Mouse (Mus musculus) splenic B cell, adult 2 months (primary cell): ENCODE data around the gene Cacna1i.
A peak's percentile ranks its signal among the peaks of the same experiment; 100 is the strongest.

Source experiments
- DNase-seq: peaks from one replicate; pipeline ENCODE4 v3.0.0-alpha.2; 2011; ENCODE audit warnings: low read depth, low spot score
- H3K27me3 ChIP-seq: 2 replicates; pipeline ENCODE4 v1.6.1; 2012; ENCODE audit warnings: mild to moderate bottlenecking, low read length, moderate library complexity, mixed read lengths; ENCODE audit not compliant: control insufficient read depth, poor library complexity, insufficient read depth, severe bottlenecking
- H3K36me3 ChIP-seq: 2 replicates; pipeline ENCODE4 v1.6.1; 2012; ENCODE audit warnings: mild to moderate bottlenecking, low read length, moderate library complexity, mixed read lengths; ENCODE audit not compliant: control insufficient read depth, poor library complexity, insufficient read depth, severe bottlenecking

Gene Cacna1i

DNA sequence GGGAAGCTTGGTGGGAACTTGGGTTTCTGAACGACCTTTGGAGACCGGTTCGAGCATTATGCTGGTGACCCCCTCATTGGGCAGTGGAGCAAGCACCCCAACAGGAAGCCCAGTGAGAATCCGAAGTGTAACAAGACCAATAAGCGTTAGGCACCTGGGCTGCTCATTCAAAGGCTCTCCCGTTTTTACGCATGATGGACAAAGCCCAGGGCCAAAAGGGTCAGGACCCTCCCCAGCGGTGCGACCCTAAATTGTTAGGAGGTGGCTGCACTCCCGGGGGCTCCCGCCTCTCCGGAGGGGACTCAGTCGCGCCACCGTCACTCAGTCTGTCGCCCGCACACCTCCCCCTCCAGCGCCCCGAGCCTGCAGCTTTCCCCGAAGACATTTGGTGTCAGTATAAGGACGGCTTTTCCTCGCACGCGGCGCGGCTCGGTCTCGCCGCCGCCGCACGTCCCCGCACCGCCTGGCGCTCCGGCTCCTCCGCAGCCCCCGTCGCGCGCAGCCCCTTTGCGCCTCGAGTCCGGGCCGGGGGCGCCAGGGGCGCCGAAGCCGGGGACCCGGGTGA is at the start of gene Cacna1i:
Cacna1i (plus strand) TSS at position 388 of the 565 bp plus-strand sequence.
- H3K27me3 ChIP-seq: peaks cover 2% of the 10 kb centered on the region; the same call in 1 of the 2 replicates

DNA sequence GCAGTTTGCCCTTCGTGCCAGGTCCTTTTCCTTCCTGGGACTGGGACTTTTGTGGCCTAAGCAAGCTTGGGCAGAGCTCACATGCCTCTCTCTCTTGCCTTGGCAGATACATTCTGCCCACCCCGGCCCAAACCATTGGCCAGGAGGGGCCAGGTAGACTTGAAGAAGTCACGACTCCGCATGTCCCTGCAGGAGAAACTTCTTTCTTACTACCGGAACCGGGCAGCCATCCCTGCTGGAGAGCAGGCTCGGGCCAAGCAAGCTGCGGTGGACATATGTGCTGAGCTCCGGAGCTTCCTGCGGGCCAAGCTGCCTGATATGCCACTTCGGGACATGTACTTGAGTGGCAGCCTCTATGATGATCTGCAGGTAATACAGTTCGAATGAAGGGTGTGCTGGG is 38.9 kb upstream of the Cacna1i start:
- no peak for DNase-seq
- Histone ChIP-seq H3K36me3 (peaks cover 30% of the 10 kb centered on the region), H3K27me3 (no peaks in the 10 kb centered on the region)

More for the DNA sequence above, at the start of gene Cacna1i:
- peak; percentile 28 for DNase-seq
- H3K36me3 ChIP-seq: no peaks in the 10 kb centered on the region

DNA sequence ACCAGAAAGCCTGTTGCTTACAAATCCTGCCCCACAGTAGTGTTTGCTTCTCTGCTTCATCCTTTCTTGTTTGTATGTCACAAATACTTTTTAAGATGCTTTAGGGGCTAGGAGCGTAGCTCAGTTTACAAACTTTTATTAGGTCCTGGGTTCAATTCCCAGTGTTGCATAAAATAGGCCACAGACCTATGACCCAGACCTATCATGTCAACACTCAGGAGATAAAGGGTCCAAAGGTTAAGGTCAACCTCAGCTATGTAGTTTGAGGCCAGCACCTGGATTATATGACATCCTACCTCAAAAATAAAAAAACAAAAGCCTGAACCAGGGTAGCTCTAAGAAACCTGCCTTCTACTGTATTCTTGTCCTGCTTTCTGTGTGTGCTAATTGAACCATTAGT is 38.4 kb upstream of the Cacna1i start:
- Histone ChIP-seq H3K27me3 (no peaks in the 10 kb centered on the region), H3K36me3 (peaks cover 30% of the 10 kb centered on the region)
- no peak for DNase-seq

DNA sequence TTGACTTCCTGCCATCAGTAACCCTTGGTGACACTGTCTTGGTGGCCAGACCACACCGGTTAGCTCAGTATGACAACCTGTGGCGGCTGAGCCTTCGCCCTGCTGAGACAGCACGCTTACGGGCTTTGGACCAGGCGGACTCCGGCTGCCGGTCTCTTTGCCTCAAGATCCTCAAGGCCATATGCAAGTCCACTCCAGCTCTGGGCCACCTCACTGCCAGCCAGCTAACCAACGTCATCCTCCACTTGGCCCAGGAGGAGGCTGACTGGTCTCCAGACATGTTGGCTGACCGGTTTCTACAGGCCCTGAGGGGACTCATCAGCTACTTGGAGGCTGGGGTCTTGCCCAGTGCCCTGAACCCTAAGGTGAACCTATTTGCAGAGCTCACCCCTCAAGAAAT is 37.4 kb upstream of the Cacna1i start:
- Histone ChIP-seq H3K36me3 (peaks cover 28% of the 10 kb centered on the region), H3K27me3 (no peaks in the 10 kb centered on the region)
- no peak for DNase-seq

DNA sequence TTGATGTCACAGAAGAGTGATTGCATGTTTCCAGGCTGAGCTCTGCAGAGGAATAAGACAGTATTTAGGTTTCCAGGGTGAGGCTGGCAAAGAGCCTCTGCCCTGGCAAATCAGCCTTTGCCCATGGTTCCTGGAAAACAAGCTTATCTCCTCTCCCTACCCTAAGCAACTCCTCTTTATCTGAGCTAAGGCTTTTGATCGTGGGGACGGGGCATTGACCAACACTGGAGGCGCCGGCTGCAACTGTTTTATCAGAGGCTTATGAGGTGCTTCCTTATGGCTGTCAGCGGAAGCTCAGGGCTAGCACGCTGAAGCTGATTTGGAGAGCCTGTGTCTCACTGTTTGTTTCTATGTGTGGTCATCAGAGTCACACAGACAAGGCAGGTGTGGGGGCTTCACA is 36.5 kb upstream of the Cacna1i start:
- Histone ChIP-seq H3K36me3 (peaks cover 24% of the 10 kb centered on the region), H3K27me3 (no peaks in the 10 kb centered on the region)
- no peak for DNase-seq

DNA sequence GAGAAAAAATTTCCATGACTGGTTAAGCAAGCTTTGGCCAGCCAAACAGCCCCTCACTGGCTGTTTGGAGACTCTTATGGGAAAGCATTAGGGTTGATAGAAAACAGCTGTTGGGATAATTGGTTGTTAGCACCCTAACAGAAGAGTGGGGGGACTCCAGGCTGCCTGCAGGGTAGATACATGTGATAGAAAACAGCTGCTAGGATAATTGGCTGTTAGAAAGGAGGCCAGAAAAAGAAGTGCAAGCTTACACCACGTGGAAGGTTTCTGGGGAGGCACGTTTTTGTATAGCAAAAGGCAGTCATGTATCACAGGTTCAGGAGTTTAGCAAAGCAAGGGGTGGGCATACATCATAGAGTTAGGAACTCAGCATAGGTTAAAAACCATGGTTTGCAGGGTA is 33.5 kb upstream of the Cacna1i start:
- DNase-seq: no peak
- H3K36me3 ChIP-seq: peaks cover 28% of the 10 kb centered on the region
- H3K27me3 ChIP-seq: no peaks in the 10 kb centered on the region

DNA sequence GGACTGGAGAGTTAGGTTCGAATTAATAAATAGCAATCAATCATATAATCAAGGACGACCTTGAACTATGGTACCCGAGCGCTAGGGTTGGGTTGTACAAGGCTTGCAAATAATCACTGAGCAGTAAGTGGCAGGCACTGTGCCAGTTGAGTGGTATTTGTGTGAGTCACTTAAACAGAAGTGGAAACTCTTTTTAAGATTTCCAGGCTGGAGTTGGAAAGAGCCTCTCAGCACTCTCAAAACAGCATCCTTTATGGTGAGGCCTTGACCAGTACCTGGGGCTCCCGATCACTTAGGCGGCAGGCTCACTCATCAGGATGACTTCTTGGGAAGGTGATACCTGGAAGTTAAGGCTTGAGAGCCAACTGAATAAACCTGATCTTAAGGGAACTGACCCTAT is 32.8 kb upstream of the Cacna1i start:
- DNase-seq: peak; percentile 19
- peaks cover 31% of the 10 kb centered on the region for H3K36me3 ChIP-seq
- no peaks in the 10 kb centered on the region for H3K27me3 ChIP-seq

DNA sequence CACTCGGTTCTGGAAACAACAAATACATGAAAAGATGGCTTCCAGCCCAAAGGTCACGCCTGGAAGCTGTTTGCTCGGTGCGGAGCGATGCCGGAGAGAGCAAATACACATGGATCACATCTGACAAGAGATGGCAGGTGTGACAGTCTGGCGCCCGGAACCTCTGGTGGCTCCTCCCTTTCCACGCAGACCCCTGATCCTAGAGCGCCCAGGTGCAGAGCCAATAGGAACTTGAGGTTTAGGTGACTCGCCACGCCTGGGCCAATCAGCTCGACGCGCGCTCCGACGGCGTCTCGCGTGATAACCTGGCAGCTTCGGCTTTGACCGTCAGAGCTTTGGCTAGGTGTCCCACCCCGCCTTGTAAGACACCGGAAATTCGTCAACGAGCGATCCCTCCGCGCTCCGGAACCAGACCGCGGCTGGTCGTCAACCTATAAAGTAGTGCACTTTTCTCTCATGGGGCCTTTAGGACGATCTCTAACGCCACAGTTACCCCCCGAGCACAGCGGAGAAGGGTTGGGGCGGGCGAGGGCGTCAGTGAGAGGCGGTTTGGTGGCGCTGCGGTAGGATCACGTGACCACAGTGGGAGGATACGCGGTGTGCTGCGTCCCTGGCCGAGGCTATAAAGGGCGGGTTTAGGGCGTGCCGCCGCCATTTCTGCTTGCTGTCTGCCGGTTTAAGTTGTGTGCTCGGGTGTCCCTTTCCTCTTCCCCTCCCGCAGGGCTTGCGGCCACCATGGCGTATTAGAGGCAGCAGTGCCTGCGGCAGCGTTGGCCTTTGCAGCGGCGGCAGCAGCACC is 32.0 kb upstream of the Cacna1i start, which contains the start of gene Atf4:
Atf4 (plus strand) TSS at position 338 of the 799 bp plus-strand sequence.
- Histone ChIP-seq H3K27me3 (no peaks in the 10 kb centered on the region), H3K36me3 (peaks cover 23% of the 10 kb centered on the region)
- peak; percentile 100 for DNase-seq

DNA sequence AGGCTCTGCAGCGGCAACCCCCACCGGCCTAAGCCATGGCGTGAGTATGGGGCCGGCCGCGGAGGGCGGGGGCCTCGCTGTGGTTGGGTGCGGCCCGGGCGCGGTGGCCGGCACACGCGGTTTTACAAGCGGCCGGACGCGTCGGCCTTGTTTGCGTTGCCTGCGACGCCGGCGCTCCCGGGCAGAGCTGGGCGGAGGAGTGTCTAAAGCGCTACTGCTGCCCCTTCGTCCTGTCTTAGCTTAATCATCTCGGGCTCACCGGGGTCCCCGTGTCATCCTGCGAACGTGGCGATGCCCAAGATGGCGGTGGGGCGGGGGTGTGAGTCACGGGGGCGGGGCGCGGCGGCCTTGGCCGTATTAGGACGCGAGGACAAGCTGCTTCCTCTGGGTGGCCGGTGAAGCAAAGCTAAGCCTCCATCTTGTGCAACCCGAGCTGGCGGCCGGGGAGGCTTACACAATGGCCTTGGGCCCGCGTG is 31.4 kb upstream of the Cacna1i start:
- Histone ChIP-seq H3K27me3 (no peaks in the 10 kb centered on the region), H3K36me3 (peaks cover 23% of the 10 kb centered on the region)
- peak; percentile 93 for DNase-seq

DNA sequence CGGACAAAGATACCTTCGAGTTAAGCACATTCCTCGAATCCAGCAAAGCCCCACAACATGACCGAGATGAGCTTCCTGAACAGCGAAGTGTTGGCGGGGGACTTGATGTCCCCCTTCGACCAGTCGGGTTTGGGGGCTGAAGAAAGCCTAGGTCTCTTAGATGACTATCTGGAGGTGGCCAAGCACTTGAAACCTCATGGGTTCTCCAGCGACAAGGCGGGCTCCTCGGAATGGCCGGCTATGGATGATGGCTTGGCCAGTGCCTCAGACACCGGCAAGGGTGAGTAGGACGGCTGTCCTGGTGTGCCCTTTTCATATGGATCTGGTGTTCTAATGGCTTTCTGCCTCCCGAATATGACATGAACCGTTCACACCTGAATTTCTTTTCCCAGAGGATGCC is 30.8 kb upstream of the Cacna1i start:
- no peaks in the 10 kb centered on the region for H3K27me3 ChIP-seq

DNA sequence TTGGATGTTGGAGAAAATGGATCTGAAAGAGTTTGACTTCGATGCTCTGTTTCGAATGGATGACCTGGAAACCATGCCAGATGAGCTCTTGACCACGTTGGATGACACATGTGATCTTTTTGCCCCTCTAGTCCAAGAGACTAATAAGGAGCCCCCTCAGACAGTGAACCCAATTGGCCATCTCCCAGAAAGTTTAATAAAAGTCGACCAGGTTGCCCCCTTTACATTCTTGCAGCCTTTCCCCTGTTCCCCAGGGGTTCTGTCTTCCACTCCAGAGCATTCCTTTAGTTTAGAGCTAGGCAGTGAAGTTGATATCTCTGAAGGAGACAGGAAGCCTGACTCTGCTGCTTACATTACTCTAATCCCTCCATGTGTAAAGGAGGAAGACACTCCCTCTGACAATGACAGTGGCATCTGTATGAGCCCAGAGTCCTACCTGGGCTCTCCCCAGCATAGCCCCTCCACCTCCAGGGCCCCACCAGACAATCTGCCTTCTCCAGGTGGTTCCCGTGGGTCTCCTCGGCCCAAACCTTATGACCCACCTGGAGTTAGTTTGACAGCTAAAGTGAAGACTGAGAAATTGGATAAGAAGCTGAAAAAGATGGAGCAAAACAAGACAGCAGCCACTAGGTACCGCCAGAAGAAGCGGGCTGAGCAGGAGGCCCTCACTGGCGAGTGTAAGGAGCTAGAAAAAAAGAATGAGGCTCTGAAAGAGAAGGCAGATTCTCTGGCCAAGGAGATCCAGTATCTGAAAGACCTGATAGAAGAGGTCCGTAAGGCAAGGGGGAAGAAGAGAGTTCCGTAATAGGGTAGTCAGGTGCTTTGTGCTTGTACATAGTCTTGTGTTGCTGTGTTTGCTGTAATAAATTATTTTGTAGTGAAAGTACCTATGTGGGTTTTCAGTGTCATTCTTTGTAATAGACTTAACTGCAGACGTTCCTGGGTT is 30.1 kb upstream of the Cacna1i start:
- Histone ChIP-seq H3K36me3 (peaks cover 23% of the 10 kb centered on the region), H3K27me3 (no peaks in the 10 kb centered on the region)
- DNase-seq: peak; percentile 14

More for the DNA sequence above, 30.8 kb upstream of the Cacna1i start:
- peaks cover 23% of the 10 kb centered on the region for H3K36me3 ChIP-seq
- no peak for DNase-seq

DNA sequence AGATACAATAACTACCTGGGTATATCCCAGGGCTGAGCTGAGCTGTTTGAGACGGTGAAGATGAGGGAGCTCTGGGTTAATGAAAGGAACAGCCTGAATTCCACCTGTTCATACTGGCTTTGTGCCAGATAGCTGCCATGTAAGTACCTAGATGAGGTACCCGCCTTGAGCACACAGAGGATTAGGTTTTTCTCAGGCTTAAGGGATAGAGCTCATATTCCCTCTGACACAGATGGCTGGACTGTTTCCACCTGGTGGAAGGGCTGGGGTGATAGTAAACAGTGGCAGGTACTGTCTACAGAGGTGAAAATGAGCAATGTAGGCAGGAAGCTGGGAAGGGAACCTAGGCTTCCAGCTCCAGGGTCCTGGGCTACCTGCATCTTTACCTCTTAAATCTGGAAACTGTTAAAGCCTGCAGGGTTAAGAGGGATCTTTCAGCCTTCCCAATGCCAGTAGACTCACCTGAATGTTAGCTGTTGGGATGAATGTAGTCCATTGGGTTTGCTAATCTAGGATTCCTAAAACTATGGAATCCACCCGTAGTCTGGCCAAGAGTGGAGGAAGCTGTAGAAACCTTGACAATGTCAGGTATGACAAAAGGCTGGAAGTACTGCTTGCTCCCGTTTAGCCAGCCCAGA is 29.3 kb upstream of the Cacna1i start:
- peak; percentile 24 for DNase-seq
- peaks cover 23% of the 10 kb centered on the region for H3K36me3 ChIP-seq
- H3K27me3 ChIP-seq: no peaks in the 10 kb centered on the region

DNA sequence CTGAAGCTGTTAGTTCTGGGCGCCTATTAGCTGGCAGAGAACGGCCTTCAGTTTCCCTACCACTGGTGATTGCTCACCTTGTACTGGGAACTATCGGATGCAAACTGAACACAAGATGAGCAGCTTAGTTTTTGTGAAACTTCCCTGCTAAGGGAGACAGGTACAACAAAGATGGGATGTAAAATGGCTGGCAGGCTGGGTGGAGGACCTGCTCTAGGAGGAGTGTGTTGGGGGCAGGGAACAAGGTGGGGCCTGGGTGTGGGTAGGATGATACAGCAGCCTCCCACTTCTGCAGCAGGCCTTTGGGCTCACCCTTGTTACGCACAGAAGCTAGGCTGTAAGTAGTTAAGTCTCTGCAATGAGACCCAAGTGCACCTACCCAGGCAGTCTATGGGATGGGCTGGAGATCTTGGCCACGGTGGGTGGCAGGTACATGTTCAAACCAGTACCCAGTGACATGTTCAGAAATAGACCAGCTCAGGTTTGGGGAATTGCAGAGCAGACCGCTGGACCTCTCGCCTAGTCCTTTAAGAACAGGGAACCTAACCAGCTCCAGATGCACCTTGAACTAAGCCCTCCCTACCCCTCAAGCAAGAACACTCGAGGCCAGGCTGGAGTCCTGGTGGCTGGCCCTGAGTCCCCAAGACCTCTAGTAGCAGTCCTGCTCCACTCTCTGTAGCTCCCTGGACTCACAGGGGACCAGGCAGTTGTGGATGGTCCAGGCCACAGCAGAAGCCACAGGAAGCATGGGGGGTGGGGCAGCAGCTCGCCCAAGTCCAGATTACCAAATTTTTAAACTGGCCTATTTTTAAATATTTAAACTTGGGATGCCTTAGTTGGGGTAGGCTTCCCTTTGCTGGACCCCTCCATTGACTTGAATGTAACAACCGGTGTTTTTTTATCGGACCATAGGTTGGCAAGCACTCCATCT is 28.5 kb upstream of the Cacna1i start:
- H3K36me3 ChIP-seq: peaks cover 23% of the 10 kb centered on the region
- DNase-seq: peak; percentile 21

More for the DNA sequence above, 28.5 kb upstream of the Cacna1i start:
- no peaks in the 10 kb centered on the region for H3K27me3 ChIP-seq
